8 mouse cellular contexts compared by ENCODE assay signal in the genomic region with DNA sequence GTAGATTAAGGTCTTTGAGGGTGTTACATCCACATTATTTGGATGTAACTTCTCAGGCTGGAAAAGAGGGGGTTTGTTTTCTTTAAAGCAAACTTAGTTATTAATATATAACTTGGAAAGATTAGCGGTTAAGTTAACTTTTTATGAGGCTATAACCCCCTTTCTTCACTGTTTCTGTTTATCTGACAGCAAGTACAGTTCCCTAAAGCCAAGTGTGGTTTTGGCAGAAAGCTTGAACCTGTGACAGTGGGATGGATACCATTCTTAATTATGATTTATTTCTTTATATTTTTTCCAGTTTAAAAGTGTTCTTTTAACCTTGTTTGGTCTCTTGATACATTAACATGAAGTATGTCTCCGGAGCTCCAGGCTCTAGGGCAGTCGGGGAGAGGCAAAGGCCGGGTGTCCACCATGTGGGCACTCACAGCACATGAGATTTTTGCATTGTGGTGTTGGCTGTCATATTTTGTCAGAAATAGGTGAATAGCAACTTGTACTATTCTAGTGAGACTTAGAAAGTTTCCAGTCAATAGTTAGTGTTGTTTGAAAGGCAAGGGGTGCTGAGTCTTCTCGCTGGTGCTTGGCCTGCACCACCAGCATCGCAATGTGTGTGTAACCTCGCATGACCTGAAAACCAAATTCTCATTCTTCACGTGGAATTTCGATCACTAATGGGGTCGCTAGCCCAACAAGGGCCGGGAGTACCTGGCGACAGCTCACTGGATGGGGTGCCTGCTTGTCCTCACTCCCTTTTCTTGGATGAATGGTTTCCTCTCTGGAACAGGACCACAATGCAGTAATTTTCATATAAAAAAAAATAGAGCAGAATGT. TPM values are rescaled to one million over a fixed set of nuclear protein-coding genes. Genes with fewer than 3 reads are reported as not detected.
DNase-seq lines count a peak whose midpoint lies in the region; ATAC-seq lines count a peak whose summit lies in the region.

No protein-coding gene starts in this region.

- H3K9me3 ChIP-seq in kidney, embryonic 14.5 days (ENCODE audit: control insufficient read depth, low read length) = no peaks in the 10 kb centered on the region
- H3K9me3 ChIP-seq in hindbrain, embryonic 10.5 days = no peaks in the 10 kb centered on the region
- H3K9me3 ChIP-seq in midbrain, embryonic 12.5 days = no peaks in the 10 kb centered on the region

- no peak overlapping the region for H3K9ac ChIP-seq in kidney, embryonic 14.5 days (ENCODE audit: low read depth, low read length)
- no peak overlapping the region; the same call in 1 of the 2 replicates for H3K9ac ChIP-seq in midbrain, embryonic 12.5 days (replicated peaks)

- peak overlapping the region; percentile 85 for H3K4me3 ChIP-seq in kidney, embryonic 14.5 days (ENCODE audit: low read length)
- H3K4me3 ChIP-seq in brown adipose tissue, adult 24 weeks (ENCODE audit: insufficient read depth, low read depth, low read length) = peak overlapping the region; percentile 52
- peak overlapping the region; percentile 78; the same call in 1 of the 2 replicates for H3K4me3 ChIP-seq in hindbrain, embryonic 10.5 days
- peak overlapping the region; percentile 27 for H3K4me3 ChIP-seq in midbrain, embryonic 12.5 days

- H3K36me3 ChIP-seq in kidney, embryonic 14.5 days (ENCODE audit: control insufficient read depth, insufficient read depth, low read length) = no peaks in the 10 kb centered on the region
- H3K36me3 ChIP-seq in hindbrain, embryonic 10.5 days = no peaks in the 10 kb centered on the region
- H3K36me3 ChIP-seq in midbrain, embryonic 12.5 days = no peaks in the 10 kb centered on the region

- DNase-seq in kidney, postnatal 4 days = no peak
- DNase-seq in hindbrain, embryonic 10.5 days (ENCODE audit: low spot score) = no peak
- DNase-seq in gastrocnemius, postnatal 14 days = no peak
- DNase-seq in retina, embryonic 14.5 days (ENCODE audit: low spot score) = no peak
- no peak for DNase-seq in adrenal gland, adult 8-10 months

- H3K4me2 ChIP-seq in kidney, embryonic 14.5 days (replicated peaks; ENCODE audit: low read depth, low read length) = peak overlapping the region; percentile 95
- H3K4me2 ChIP-seq in midbrain, embryonic 12.5 days (replicated peaks) = peak overlapping the region; percentile 96

- intact Hi-C loops in gastrocnemius, postnatal 14 days (cut with DNase I; ENCODE audit: low total_unique reads) = no loop called here

- no peak for ATAC-seq in kidney, embryonic 14.5 days (ENCODE audit: low FRiP score, low TSS enrichment)
- ATAC-seq in midbrain, embryonic 12.5 days (ENCODE audit: low FRiP score, low read depth) = no peak

- no peak overlapping the region for H3K27ac ChIP-seq in kidney, embryonic 14.5 days (ENCODE audit: low read depth, low read length)
- no peak overlapping the region for H3K27ac ChIP-seq in brown adipose tissue, adult 24 weeks (replicated peaks; ENCODE audit: low read depth, low read length)
- no peak overlapping the region for H3K27ac ChIP-seq in hindbrain, embryonic 10.5 days
- H3K27ac ChIP-seq in midbrain, embryonic 12.5 days (replicated peaks) = no peak overlapping the region

- WGBS in kidney, embryonic 14.5 days = 51% methylated on average over 12 of the region's 12 CpGs
- WGBS in hindbrain, embryonic 10.5 days = 60% methylated on average over 12 of the region's 12 CpGs
- 59% methylated on average over 12 of the region's 12 CpGs for WGBS in midbrain, embryonic 12.5 days

- H3K4me1 ChIP-seq in kidney, embryonic 14.5 days (ENCODE audit: control insufficient read depth, insufficient read depth, low read length) = peaks cover 15% of the 10 kb centered on the region; the same call in 1 of the 2 replicates
- H3K4me1 ChIP-seq in brown adipose tissue, adult 24 weeks (ENCODE audit: control insufficient read depth, insufficient read depth, insufficient read length, low read length) = peaks cover 7% of the 10 kb centered on the region; the same call in 1 of the 2 replicates
- peaks cover 36% of the 10 kb centered on the region for H3K4me1 ChIP-seq in hindbrain, embryonic 10.5 days (replicated peaks)
- peaks cover 29% of the 10 kb centered on the region for H3K4me1 ChIP-seq in midbrain, embryonic 12.5 days

- H3K27me3 ChIP-seq in kidney, embryonic 14.5 days (ENCODE audit: control insufficient read depth, insufficient read depth, low read length) = peaks cover 13% of the 10 kb centered on the region
- H3K27me3 ChIP-seq in hindbrain, embryonic 10.5 days (ENCODE audit: insufficient read depth, poor library complexity, severe bottlenecking) = peaks cover 31% of the 10 kb centered on the region
- peaks cover 28% of the 10 kb centered on the region for H3K27me3 ChIP-seq in midbrain, embryonic 12.5 days

RNA-seq across cellular contexts. Expression of a gene that starts 2.8 kb away (rescaled TPM):
- 3.7 and 6.8 TPM in 2 replicates for polyA plus RNA-seq in kidney, embryonic 14.5 days (2014; fragmentation: Nextera tagmentation; extraction: Ambion mirVana)
- 27.5 and 28.7 TPM in 2 replicates for polyA plus RNA-seq in brown adipose tissue, adult 24 weeks (2012; ENCODE audit: insufficient read depth, insufficient read length, missing spikeins)
- polyA plus RNA-seq in hindbrain, embryonic 10.5 days (2016; fragmentation: Nextera tagmentation; extraction: Ambion mirVana) = 2.7 and 4.0 TPM in 2 replicates
- 7.2 and 9.2 TPM in 2 replicates for polyA plus RNA-seq in midbrain, embryonic 12.5 days (2016; fragmentation: Nextera tagmentation; extraction: Ambion mirVana)
- 1 to 10 TPM; 4.0 to 4.1 TPM for total RNA-seq in gastrocnemius, postnatal 14 days (2021)
- 10 to 100 TPM; 27.6 to 45.6 (median 37.6) TPM for total RNA-seq in adrenal gland, adult 8-10 months (2022)

RNA-seq across cellular contexts. Expression of a gene that starts 56.9 kb away (rescaled TPM):
- polyA plus RNA-seq in kidney, embryonic 14.5 days (2014; fragmentation: Nextera tagmentation; extraction: Ambion mirVana) = 32.1 and 39.0 TPM in 2 replicates
- polyA plus RNA-seq in brown adipose tissue, adult 24 weeks (2012; ENCODE audit: insufficient read depth, insufficient read length, missing spikeins) = 10.1 and 13.3 TPM in 2 replicates
- polyA plus RNA-seq in hindbrain, embryonic 10.5 days (2016; fragmentation: Nextera tagmentation; extraction: Ambion mirVana) = 27.3 and 30.3 TPM in 2 replicates
- polyA plus RNA-seq in midbrain, embryonic 12.5 days (2016; fragmentation: Nextera tagmentation; extraction: Ambion mirVana) = 27.0 and 29.9 TPM in 2 replicates
- 10 to 100 TPM; 68.1 to 80.9 TPM for total RNA-seq in gastrocnemius, postnatal 14 days (2021)
- 100 to 1,000 TPM; 111 to 133 (median 121) TPM for total RNA-seq in adrenal gland, adult 8-10 months (2022)

Comparison
In these comparisons a context has a peak if more than half of its experiments do, and no peak if none do; other contexts are left out.
1. H3K4me3 ChIP-seq: peak in every context shown above with its lines; median percentile 85 in kidney, embryonic 14.5 days; 78 in hindbrain, embryonic 10.5 days; 52 in brown adipose tissue, adult 24 weeks; 27 in midbrain, embryonic 12.5 days.